Mouse (Mus musculus) embryonic facial prominence, embryonic 12.5 days (tissue): ENCODE results near the gene Rdx. TPM values are rescaled to one million over a fixed set of nuclear protein-coding genes. Genes with fewer than 3 reads are reported as not detected.
A peak's percentile ranks its signal among the peaks of the same experiment; 100 is the strongest.

ENCODE experiments used
- ATAC-seq: fragments of 200-750 bp; cut with Nextera tagmentation; 2 replicates; pipeline ENCODE4 v1.8.0; 2017; ENCODE audit not compliant: insufficient number of reproducible peaks, insufficient read depth, low FRiP score, low TSS enrichment
- H3K27ac ChIP-seq: fragments of 300-500 bp; sonication (generic); 2 replicates; pipeline ENCODE4 v1.5.1; 2016; ENCODE audit warnings: mild to moderate bottlenecking
- H3K27me3 ChIP-seq: fragments of 300-500 bp; sonication (generic); 2 replicates; pipeline ENCODE4 v1.6.1; 2016; ENCODE audit warnings: mild to moderate bottlenecking, moderate library complexity
- H3K36me3 ChIP-seq: fragments of 300-500 bp; sonication (generic); 2 replicates; pipeline ENCODE4 v1.6.1; 2016; ENCODE audit warnings: mild to moderate bottlenecking
- H3K4me1 ChIP-seq: fragments of 300-500 bp; sonication (generic); 2 replicates; pipeline ENCODE4 v1.6.1; 2016
- H3K4me2 ChIP-seq: fragments of 300-500 bp; sonication (generic); replicated peaks from 2 replicates; pipeline ENCODE4 v1.6.1; 2016; ENCODE audit warnings: mild to moderate bottlenecking, moderate library complexity
- H3K4me3 ChIP-seq: fragments of 300-500 bp; sonication (generic); 2 replicates; pipeline ENCODE4 v1.5.1; 2016; ENCODE audit warnings: mild to moderate bottlenecking
- H3K9ac ChIP-seq: fragments of 300-500 bp; sonication (generic); 2 replicates; pipeline ENCODE4 v1.6.1; 2016; ENCODE audit warnings: mild to moderate bottlenecking, moderate library complexity
- H3K9me3 ChIP-seq: fragments of 300-500 bp; sonication (generic); 2 replicates; pipeline ENCODE4 v1.6.1; 2016; ENCODE audit warnings: mild to moderate bottlenecking, moderate library complexity
- WGBS: fragments of 180-500 bp; shearing (Covaris S2); methylation state at CpG from one replicate; pipeline ENCODE4 v1.1.7; 2016; 5-methylcytosine and 5-hydroxymethylcytosine counted together
- polyA plus RNA-seq: library from polyadenylated mRNA; unstranded; fragments of >200 nt; fragmentation: Nextera tagmentation; extraction: Ambion mirVana; gene quantifications from 2 replicates; pipeline ENCODE4 v1.2.1, GENCODE M21; 2016

The Rdx gene
- polyA plus RNA-seq = 141 and 147 TPM in 2 replicates

GRCm38 (mm10) chr9:52047129-52047820 is at the start of gene Rdx:
Gene Rdx, plus strand, starts transcription at chr9:52047173.
- ATAC-seq = no peak
- peak within 1 kb of the TSS; percentile 69 for H3K4me2 ChIP-seq
- peak within 1 kb of the TSS; percentile 99 for H3K9ac ChIP-seq
- peaks cover 21% of the 10 kb centered on the region for H3K4me1 ChIP-seq
- H3K36me3 ChIP-seq = no peaks in the 10 kb centered on the region
- H3K27ac ChIP-seq = peak within 1 kb of the TSS; percentile 99
- H3K27me3 ChIP-seq = no peaks in the 10 kb centered on the region
- no peaks in the 10 kb centered on the region for H3K9me3 ChIP-seq
- peak within 1 kb of the TSS; percentile 95 for H3K4me3 ChIP-seq
- WGBS = 2% methylated on average over 17 of the region's 17 CpGs

- no peak overlapping the region for H3K4me3 ChIP-seq
- WGBS = 66% methylated on average over 4 of the region's 4 CpGs
- ATAC-seq = no peak
Observed at GRCm38 (mm10) chr9:52003501-52003900, 43.5 kb upstream of the Rdx start.

GRCm38 (mm10) chr9:52007341-52007740 is 39.6 kb upstream of the Rdx start:
- WGBS = 38% methylated on average over 2 of the region's 2 CpGs
- no peak overlapping the region for H3K27ac ChIP-seq
- H3K4me3 ChIP-seq = no peak overlapping the region
- H3K4me2 ChIP-seq = no peak overlapping the region
- no peaks in the 10 kb centered on the region for H3K36me3 ChIP-seq
- no peaks in the 10 kb centered on the region for H3K9me3 ChIP-seq
- H3K4me1 ChIP-seq = no peaks in the 10 kb centered on the region
- ATAC-seq = no peak
- H3K9ac ChIP-seq = no peak overlapping the region
- H3K27me3 ChIP-seq = no peaks in the 10 kb centered on the region

More at GRCm38 (mm10) chr9:52003501-52003900, 43.5 kb upstream of the Rdx start:
- Histone ChIP-seq H3K4me1 (no peaks in the 10 kb centered on the region), H3K36me3 (no peaks in the 10 kb centered on the region), H3K9ac (no peak overlapping the region), H3K27me3 (no peaks in the 10 kb centered on the region), H3K4me2 (no peak overlapping the region), H3K27ac (no peak overlapping the region), H3K9me3 (no peaks in the 10 kb centered on the region)

- WGBS = 86% methylated on average over 1 of the region's 1 CpGs
- ATAC-seq = no peak
- Histone ChIP-seq H3K9me3 (no peaks in the 10 kb centered on the region), H3K4me1 (no peaks in the 10 kb centered on the region), H3K4me2 (no peak overlapping the region), H3K27ac (no peak overlapping the region), H3K4me3 (no peak overlapping the region), H3K36me3 (no peaks in the 10 kb centered on the region), H3K27me3 (no peaks in the 10 kb centered on the region), H3K9ac (no peak overlapping the region)
Observed at GRCm38 (mm10) chr9:52008511-52008910, 38.5 kb upstream of the Rdx start.

GRCm38 (mm10) chr9:52012311-52012710 is 34.7 kb upstream of the Rdx start:
- no peak overlapping the region for H3K27ac ChIP-seq
- no peaks in the 10 kb centered on the region for H3K9me3 ChIP-seq
- no peak overlapping the region for H3K4me2 ChIP-seq
- no peak overlapping the region for H3K9ac ChIP-seq
- H3K27me3 ChIP-seq = no peaks in the 10 kb centered on the region
- ATAC-seq = no peak
- WGBS = 89% methylated on average over 1 of the region's 1 CpGs
- H3K4me1 ChIP-seq = no peaks in the 10 kb centered on the region
- H3K36me3 ChIP-seq = no peaks in the 10 kb centered on the region
- no peak overlapping the region for H3K4me3 ChIP-seq

GRCm38 (mm10) chr9:52012781-52013436 is 34.1 kb upstream of the Rdx start:
- 81% methylated on average over 5 of the region's 5 CpGs for WGBS
- no peak for ATAC-seq
- Histone ChIP-seq H3K4me3 (no peak overlapping the region), H3K4me1 (no peaks in the 10 kb centered on the region), H3K9me3 (no peaks in the 10 kb centered on the region), H3K36me3 (no peaks in the 10 kb centered on the region), H3K27me3 (no peaks in the 10 kb centered on the region), H3K27ac (no peak overlapping the region), H3K4me2 (no peak overlapping the region), H3K9ac (no peak overlapping the region)

GRCm38 (mm10) chr9:52013900-52014455 is 33.0 kb upstream of the Rdx start:
- Histone ChIP-seq H3K27me3 (no peaks in the 10 kb centered on the region), H3K4me1 (no peaks in the 10 kb centered on the region), H3K9me3 (no peaks in the 10 kb centered on the region), H3K36me3 (no peaks in the 10 kb centered on the region), H3K27ac (no peak overlapping the region), H3K9ac (no peak overlapping the region), H3K4me3 (no peak overlapping the region), H3K4me2 (no peak overlapping the region)
- 42% methylated on average over 5 of the region's 5 CpGs for WGBS
- ATAC-seq = no peak

- H3K4me2 ChIP-seq = no peak overlapping the region
- H3K27me3 ChIP-seq = no peaks in the 10 kb centered on the region
- H3K36me3 ChIP-seq = no peaks in the 10 kb centered on the region
- ATAC-seq = no peak
- no peak overlapping the region for H3K9ac ChIP-seq
- H3K27ac ChIP-seq = no peak overlapping the region
- WGBS = 85% methylated on average over 3 of the region's 3 CpGs
- H3K4me1 ChIP-seq = no peaks in the 10 kb centered on the region
- H3K9me3 ChIP-seq = no peaks in the 10 kb centered on the region
- H3K4me3 ChIP-seq = no peak overlapping the region
Observed at GRCm38 (mm10) chr9:52017091-52017490, 29.9 kb upstream of the Rdx start.

GRCm38 (mm10) chr9:52017824-52018223 is 29.1 kb upstream of the Rdx start:
- 47% methylated on average over 2 of the region's 2 CpGs for whole genome bisulfite sequencing
- Histone ChIP-seq H3K4me2 (no peak overlapping the region), H3K9ac (no peak overlapping the region), H3K36me3 (no peaks in the 10 kb centered on the region), H3K4me1 (no peaks in the 10 kb centered on the region), H3K9me3 (no peaks in the 10 kb centered on the region), H3K27ac (no peak overlapping the region), H3K4me3 (no peak overlapping the region), H3K27me3 (no peaks in the 10 kb centered on the region)
- no peak for ATAC-seq

- Histone ChIP-seq H3K4me3 (no peak overlapping the region), H3K4me2 (no peak overlapping the region), H3K36me3 (no peaks in the 10 kb centered on the region), H3K9ac (no peak overlapping the region), H3K27ac (no peak overlapping the region), H3K27me3 (no peaks in the 10 kb centered on the region), H3K4me1 (no peaks in the 10 kb centered on the region), H3K9me3 (no peaks in the 10 kb centered on the region)
- ATAC-seq = no peak
- 87% methylated on average over 1 of the region's 1 CpGs for WGBS
Observed at GRCm38 (mm10) chr9:52018505-52018904, 28.5 kb upstream of the Rdx start.

- H3K27ac ChIP-seq = no peak overlapping the region
- H3K9ac ChIP-seq = no peak overlapping the region
- H3K4me1 ChIP-seq = 0 out of 2 replicates have a peak, but pooled peaks cover 2% of the 10 kb centered on the region
- H3K4me2 ChIP-seq = no peak overlapping the region
- H3K27me3 ChIP-seq = no peaks in the 10 kb centered on the region
- 37% methylated on average over 5 of the region's 5 CpGs for WGBS
- no peak for ATAC-seq
- H3K9me3 ChIP-seq = no peaks in the 10 kb centered on the region
- no peaks in the 10 kb centered on the region for H3K36me3 ChIP-seq
- no peak overlapping the region for H3K4me3 ChIP-seq
Observed at GRCm38 (mm10) chr9:52027257-52028020, 19.5 kb upstream of the Rdx start.
